Mouse (Mus musculus) stomach, postnatal 0 days (tissue): Measurements from ENCODE around the gene Ncapg.

Experiments used
- CTCF ChIP-seq: IDR thresholded peaks from 2 replicates; pipeline ENCODE4 v1.5.1; 2016; ENCODE audit warnings: antibody characterized with exemption, low read depth, mild to moderate bottlenecking, moderate library complexity
- EP300 ChIP-seq: optimal IDR thresholded peaks from 2 replicates; pipeline ENCODE3; 2016; ENCODE audit warnings: antibody characterized with exemption

- TF ChIP-seq CTCF (no peak), EP300 (no peak)
These were observed 503 bp upstream of the Ncapg start for GRCm38 (mm10) chr5:45669234-45669597.
